Mouse (Mus musculus): ENCODE measurements around the gene Zp2.

DNA sequence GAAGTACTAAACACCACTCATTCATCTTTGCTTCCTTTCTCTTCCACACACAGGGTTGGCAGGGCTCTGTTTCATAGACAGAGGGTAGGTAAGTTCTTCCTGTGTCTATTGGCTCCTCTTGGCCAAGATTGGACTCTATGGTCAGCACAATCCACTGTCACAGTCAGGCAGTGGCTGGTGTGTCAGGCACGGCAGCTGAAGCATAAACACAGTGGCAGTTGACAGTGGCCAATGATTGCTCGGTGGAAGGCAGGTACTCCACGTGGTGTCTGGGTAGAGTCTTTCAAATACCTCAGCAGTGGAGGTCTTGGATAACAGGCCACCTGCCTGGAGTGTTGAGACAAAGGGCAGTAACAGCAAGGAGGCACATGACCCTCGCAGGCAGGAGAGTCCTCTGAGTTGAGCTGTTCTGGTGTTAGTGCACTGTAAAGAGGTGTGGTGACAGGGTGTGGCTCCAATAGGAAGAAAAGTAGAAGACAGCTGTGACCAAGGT lies 13.1 kb upstream of the Zp2 start:
- TF ChIP-seq POLR2A (IDR thresholded peaks at IDR 0.05; ENCODE audit: control insufficient read depth, extremely low read depth, insufficient read depth, low read length, poor library complexity) (no peak), CTCF (IDR thresholded peaks at IDR 0.05; ENCODE audit: borderline replicate concordance, control insufficient read depth, extremely low read depth, insufficient read depth, low read length, poor library complexity) (no peak)

Data from thymus, adult 2 months (tissue).